Mouse (Mus musculus) intestine, postnatal 0 days (tissue): ENCODE measurements around the gene Prkca. TPM values are rescaled to one million over a fixed set of nuclear protein-coding genes. Genes with fewer than 3 reads are reported as not detected.

Experiments used
- ATAC-seq: fragments of 200-750 bp; cut with Nextera tagmentation; 2 replicates; pipeline ENCODE4 v1.8.0; 2017; ENCODE audit warnings: mild to moderate bottlenecking, moderate TSS enrichment, moderate library complexity
- H3K27ac ChIP-seq: fragments of 300-500 bp; sonication (generic); 2 replicates; pipeline ENCODE4 v1.5.1; 2014; ENCODE audit warnings: mild to moderate bottlenecking, low read depth, low read length, moderate library complexity
- H3K27me3 ChIP-seq: fragments of 300-500 bp; sonication (generic); replicated peaks from 2 replicates; pipeline ENCODE4 v1.6.1; 2014; ENCODE audit warnings: low read length, mixed read lengths; ENCODE audit not compliant: control insufficient read depth, insufficient read depth
- H3K36me3 ChIP-seq: fragments of 300-500 bp; sonication (generic); 2 replicates; pipeline ENCODE4 v1.6.1; 2014; ENCODE audit warnings: mild to moderate bottlenecking, moderate library complexity; ENCODE audit not compliant: control insufficient read depth, insufficient read depth
- H3K4me1 ChIP-seq: fragments of 300-500 bp; sonication (generic); replicated peaks from 2 replicates; pipeline ENCODE4 v1.6.1; 2014; ENCODE audit warnings: antibody characterized with exemption, low read length, mixed read lengths; ENCODE audit not compliant: control insufficient read depth, insufficient read depth
- H3K4me2 ChIP-seq: fragments of 300-500 bp; sonication (generic); replicated peaks from 2 replicates; pipeline ENCODE4 v1.6.1; 2014; ENCODE audit warnings: low read depth, mild to moderate bottlenecking, moderate library complexity
- H3K4me3 ChIP-seq: fragments of 300-500 bp; sonication (generic); 2 replicates; pipeline ENCODE4 v1.5.1; 2014; ENCODE audit warnings: low read depth, low read length
- H3K9ac ChIP-seq: fragments of 300-500 bp; sonication (generic); 2 replicates; pipeline ENCODE4 v1.6.1; 2014; ENCODE audit warnings: mild to moderate bottlenecking, low read depth, low read length
- H3K9me3 ChIP-seq: fragments of 300-500 bp; sonication (generic); 2 replicates; pipeline ENCODE4 v1.6.1; 2016; ENCODE audit warnings: mixed run types; ENCODE audit not compliant: control insufficient read depth
- CTCF ChIP-seq: sonication (generic); IDR thresholded peaks from 2 replicates; pipeline ENCODE4 v1.5.1; 2016; ENCODE audit warnings: low read depth, mild to moderate bottlenecking, control low read depth, antibody characterized with exemption, moderate library complexity
- WGBS: fragments of 180-500 bp; shearing (Covaris S2); extraction: QIAGEN DNeasy Blood & Tissue Kit; methylation state at CpG from one replicate; pipeline ENCODE4 v1.1.7; 2014; 5-methylcytosine and 5-hydroxymethylcytosine counted together
- polyA plus RNA-seq: library from polyadenylated mRNA; unstranded; fragments of >200 nt; fragmentation: Nextera tagmentation; extraction: Ambion mirVana; gene quantifications from 2 replicates; pipeline ENCODE4 v1.2.1, GENCODE M21; 2015

The Prkca gene
- polyA plus RNA-seq, 1 experiment from 2014 or later = 14.5 TPM

GRCm38 (mm10) chr11:108240924-108241498 is 102.7 kb downstream of the Prkca start:
- H3K36me3 ChIP-seq = 0 out of 2 replicates have a peak, but pooled peaks cover 5% of the 10 kb centered on the region
- no peaks in the 10 kb centered on the region for H3K27me3 ChIP-seq
- WGBS = 36% methylated on average over 11 of the region's 11 CpGs
- ATAC-seq = peak; percentile 96
- peak overlapping the region; percentile 74 for H3K27ac ChIP-seq
- no peak for TF ChIP-seq CTCF
- H3K9me3 ChIP-seq = no peaks in the 10 kb centered on the region
- H3K9ac ChIP-seq = no peak overlapping the region
- peak overlapping the region; percentile 51 for H3K4me2 ChIP-seq
- peaks cover 11% of the 10 kb centered on the region for H3K4me1 ChIP-seq
- H3K4me3 ChIP-seq = peak overlapping the region; percentile 10; the same call in 1 of the 2 replicates

GRCm38 (mm10) chr11:108239173-108239572 is 104.6 kb downstream of the Prkca start:
- H3K4me2 ChIP-seq = no peak overlapping the region
- no peak overlapping the region for H3K4me3 ChIP-seq
- no peak overlapping the region for H3K9ac ChIP-seq
- no peaks in the 10 kb centered on the region for H3K27me3 ChIP-seq
- no peak overlapping the region for H3K27ac ChIP-seq
- no peak for ATAC-seq
- H3K9me3 ChIP-seq = no peaks in the 10 kb centered on the region
- 0 out of 2 replicates have a peak, but pooled peaks cover 2% of the 10 kb centered on the region for H3K36me3 ChIP-seq
- TF ChIP-seq CTCF = no peak
- H3K4me1 ChIP-seq = peaks cover 19% of the 10 kb centered on the region
- 30% methylated on average over 4 of the region's 4 CpGs for WGBS

GRCm38 (mm10) chr11:108236754-108237428 is 106.8 kb downstream of the Prkca start:
- no peak overlapping the region for H3K9ac ChIP-seq
- no peak overlapping the region for H3K27ac ChIP-seq
- no peak overlapping the region for H3K4me3 ChIP-seq
- no peak for ATAC-seq
- WGBS = 53% methylated on average over 10 of the region's 10 CpGs
- H3K36me3 ChIP-seq = no peaks in the 10 kb centered on the region
- no peak overlapping the region for H3K4me2 ChIP-seq
- no peaks in the 10 kb centered on the region for H3K9me3 ChIP-seq
- no peaks in the 10 kb centered on the region for H3K27me3 ChIP-seq
- H3K4me1 ChIP-seq = peaks cover 15% of the 10 kb centered on the region; the same call in 1 of the 2 replicates
- no peak for TF ChIP-seq CTCF

GRCm38 (mm10) chr11:108236195-108236594 is 107.5 kb downstream of the Prkca start:
- no peaks in the 10 kb centered on the region for H3K27me3 ChIP-seq
- no peak for ATAC-seq
- H3K4me1 ChIP-seq = peaks cover 15% of the 10 kb centered on the region; the same call in 1 of the 2 replicates
- no peak overlapping the region for H3K9ac ChIP-seq
- WGBS = 19% methylated on average over 2 of the region's 2 CpGs
- no peak overlapping the region for H3K4me3 ChIP-seq
- no peak for TF ChIP-seq CTCF
- no peaks in the 10 kb centered on the region for H3K36me3 ChIP-seq
- no peaks in the 10 kb centered on the region for H3K9me3 ChIP-seq
- H3K27ac ChIP-seq = no peak overlapping the region
- H3K4me2 ChIP-seq = no peak overlapping the region

GRCm38 (mm10) chr11:108235081-108235703 is 108.5 kb downstream of the Prkca start:
- Histone ChIP-seq H3K27me3 (no peaks in the 10 kb centered on the region), H3K4me1 (peaks cover 15% of the 10 kb centered on the region; the same call in 1 of the 2 replicates), H3K9me3 (no peaks in the 10 kb centered on the region), H3K27ac (no peak overlapping the region), H3K4me3 (no peak overlapping the region), H3K9ac (no peak overlapping the region), H3K4me2 (no peak overlapping the region), H3K36me3 (no peaks in the 10 kb centered on the region)
- WGBS = 46% methylated on average over 5 of the region's 5 CpGs
- no peak for TF ChIP-seq CTCF
- no peak for ATAC-seq

- TF ChIP-seq CTCF = no peak
- no peak overlapping the region for H3K27ac ChIP-seq
- no peak overlapping the region for H3K4me3 ChIP-seq
- no peak for ATAC-seq
- no peaks in the 10 kb centered on the region for H3K36me3 ChIP-seq
- H3K9ac ChIP-seq = no peak overlapping the region
- no peaks in the 10 kb centered on the region for H3K9me3 ChIP-seq
- H3K4me2 ChIP-seq = no peak overlapping the region
- 62% methylated on average over 5 of the region's 5 CpGs for WGBS
- H3K27me3 ChIP-seq = no peaks in the 10 kb centered on the region
- peaks cover 8% of the 10 kb centered on the region; the same call in 1 of the 2 replicates for H3K4me1 ChIP-seq
These were observed 110.7 kb downstream of the Prkca start for GRCm38 (mm10) chr11:108233015-108233414.
